Mouse (Mus musculus): ENCODE results near the gene Calcrl.

The Calcrl gene

DNA sequence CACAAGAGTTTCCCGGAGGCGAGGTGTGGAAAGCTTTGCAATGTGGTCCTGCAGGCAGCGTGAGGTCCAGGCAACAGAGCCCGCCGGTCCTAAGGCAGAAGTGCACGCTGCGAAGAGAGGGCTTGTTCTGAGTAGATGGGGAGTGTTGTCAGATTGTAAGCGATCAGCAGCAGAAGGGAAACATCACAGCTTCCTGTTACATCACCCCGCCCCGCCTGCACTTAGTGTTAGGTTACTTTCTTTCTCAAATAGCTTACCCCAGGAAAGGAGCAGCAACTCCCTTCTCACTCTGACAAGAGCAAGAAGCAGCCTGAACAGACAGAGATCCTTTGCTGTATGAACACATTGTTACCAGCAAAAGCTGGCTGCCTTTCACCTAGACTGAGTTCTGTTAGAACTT, at the start of gene Calcrl:
Gene Calcrl (minus strand): TSS at position 274 of the 400 bp plus-strand sequence.
- DNase-seq (ENCODE audit: low read depth, low spot score): peak; percentile 93

DNA sequence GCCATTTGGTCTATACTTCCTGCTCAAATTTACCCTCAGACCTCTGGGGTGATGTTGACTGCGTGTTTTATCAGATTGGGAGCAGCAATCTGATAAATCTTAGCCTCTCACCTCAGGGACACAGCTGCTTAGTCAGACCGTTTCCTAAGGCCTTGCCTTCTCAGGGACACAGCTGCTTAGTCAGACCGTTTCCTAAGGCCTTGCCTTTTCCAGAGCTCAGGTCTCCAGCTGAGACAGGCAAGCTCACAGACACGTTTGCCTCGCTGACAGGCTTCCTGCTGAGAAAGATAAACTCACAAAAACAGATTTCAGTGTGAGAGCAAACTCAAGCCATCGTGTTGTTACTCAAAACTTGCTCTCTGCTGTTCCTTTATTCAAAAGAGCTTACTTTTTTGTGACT, 49.4 kb upstream of the Calcrl start:
- DNase-seq (ENCODE audit: low read depth, low spot score): no peak

DNA sequence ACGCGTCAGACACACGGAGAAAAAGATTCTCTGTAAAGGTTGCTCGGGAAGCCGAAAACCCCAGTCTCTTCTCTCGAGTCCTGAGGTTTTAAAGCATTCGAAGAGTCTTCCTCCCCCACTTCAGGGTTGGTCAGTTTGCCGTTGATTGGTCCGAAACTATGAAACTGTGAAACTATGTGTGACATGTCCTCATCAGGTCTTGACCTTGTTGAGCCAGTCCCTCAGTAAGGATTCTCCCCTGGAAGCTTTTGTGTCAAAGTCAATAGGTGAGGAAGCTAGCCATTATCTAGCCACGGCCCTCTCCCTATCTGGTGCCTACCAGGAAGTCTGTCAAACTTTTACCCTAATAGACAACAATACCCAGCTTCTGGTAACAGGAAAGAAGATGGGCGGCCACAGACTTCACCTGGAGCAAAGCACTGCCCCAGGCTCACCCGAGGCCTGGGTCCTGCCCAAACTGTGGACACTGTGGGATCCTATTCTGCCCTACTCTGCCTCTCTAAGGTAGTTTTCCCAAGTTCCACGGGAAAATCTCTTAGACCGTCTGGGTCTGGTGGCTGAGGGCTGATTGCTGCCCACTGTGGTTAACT, 48.8 kb upstream of the Calcrl start:
- DNase-seq (ENCODE audit: low read depth, low spot score): no peak

DNA sequence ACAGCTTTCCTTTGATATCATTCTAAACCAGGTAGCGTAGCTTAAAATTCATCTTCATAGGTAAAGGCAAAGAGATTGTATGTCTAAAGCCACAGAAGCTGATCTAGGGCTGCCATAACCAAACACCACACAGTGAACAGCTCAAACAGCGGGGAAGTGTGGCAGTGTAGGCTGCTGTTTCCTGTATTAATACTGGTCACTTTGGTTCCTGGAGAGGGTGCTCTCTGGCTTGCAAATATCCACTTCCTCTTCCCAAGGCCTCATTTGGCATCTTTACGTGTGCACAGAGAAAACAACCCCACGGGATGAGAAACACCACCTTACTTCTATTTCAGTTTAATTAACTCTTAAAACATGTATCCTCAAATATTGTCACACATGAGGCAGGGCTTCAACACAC, 42.2 kb upstream of the Calcrl start:
- peak; percentile 8 for DNase-seq (ENCODE audit: low read depth, low spot score)

DNA sequence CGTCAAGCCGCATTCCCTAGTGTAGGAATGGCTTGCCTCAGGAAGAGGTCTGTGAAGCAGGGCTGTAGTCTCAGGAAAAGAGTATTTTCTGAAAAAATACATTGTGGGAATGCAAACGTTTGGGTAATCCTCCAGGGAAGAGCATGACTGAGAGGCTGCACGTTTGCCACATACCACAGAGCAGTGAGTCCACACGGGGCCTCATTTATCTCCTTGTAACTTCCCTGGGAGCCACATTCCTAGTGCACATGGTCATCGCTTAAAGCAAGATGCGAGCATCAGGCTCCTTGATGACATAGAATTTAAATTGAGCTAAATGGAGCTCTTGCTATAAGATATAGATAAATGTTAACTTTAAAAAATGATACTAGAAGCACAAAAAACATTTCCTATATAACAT, 39.7 kb upstream of the Calcrl start:
- no peak for DNase-seq (ENCODE audit: low read depth, low spot score)

DNA sequence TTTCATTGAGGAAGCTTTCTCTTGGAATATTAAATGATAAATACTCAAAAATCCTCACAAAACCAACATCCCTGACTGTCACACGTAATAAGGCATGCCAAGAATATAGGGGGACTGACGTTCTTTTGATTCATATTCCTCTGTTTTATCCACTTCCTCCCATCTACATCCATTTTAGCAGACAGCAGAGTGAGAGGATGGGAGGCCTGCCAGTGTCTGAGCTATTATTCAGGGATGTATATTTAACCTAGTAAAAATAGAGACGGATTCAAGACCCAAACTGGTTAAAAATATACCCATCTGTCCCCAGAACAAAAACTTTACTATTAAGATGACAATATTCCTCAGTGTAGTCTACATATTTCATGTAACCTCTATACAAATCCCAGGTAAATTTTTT, 37.2 kb upstream of the Calcrl start:
- DNase-seq (ENCODE audit: low read depth, low spot score): no peak

DNA sequence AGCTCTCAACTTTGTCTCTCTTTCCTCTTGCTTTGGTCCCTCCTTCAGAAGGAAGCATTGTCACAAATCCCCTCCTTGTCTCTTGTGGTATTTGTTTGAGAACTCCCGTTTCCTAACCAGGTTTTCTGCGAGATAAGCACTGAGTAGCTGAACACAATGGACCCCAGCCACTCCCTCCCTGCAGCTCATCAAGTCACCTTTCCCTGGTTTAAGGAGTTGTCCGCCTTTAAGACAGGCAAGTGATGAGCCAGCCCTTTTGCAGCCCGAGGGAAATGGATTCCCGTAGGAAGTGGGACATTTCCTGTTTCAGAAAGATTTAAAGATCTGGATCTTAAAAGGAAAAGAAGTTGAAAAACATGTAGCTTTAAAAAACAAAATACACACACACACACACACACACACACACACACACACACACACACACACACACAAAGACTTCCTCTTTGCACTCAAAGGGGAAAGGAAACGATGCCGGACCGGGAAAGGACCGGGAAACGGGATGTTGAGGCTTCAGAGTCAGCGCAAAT, 34.5 kb upstream of the Calcrl start:
- DNase-seq (ENCODE audit: low read depth, low spot score): no peak

DNA sequence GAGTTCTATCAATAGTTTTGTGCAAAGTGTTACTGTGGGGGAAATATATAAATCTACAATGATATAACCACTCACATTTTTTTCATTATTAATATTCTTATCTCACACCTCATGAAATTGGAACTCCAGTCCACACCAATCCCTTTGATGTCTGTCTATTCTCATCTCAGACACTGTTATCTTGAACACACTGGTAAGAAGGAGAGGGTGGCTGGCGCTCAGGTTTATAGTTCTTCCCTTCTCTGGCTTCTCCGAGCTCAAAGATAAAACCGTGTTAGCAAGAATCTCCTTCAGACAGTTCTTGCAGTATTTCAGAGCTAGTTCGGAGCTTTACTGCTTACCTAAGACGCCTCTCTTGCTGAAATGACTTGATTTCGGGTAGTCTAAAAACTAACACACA, 32.0 kb upstream of the Calcrl start:
- no peak for DNase-seq (ENCODE audit: low read depth, low spot score)

DNA sequence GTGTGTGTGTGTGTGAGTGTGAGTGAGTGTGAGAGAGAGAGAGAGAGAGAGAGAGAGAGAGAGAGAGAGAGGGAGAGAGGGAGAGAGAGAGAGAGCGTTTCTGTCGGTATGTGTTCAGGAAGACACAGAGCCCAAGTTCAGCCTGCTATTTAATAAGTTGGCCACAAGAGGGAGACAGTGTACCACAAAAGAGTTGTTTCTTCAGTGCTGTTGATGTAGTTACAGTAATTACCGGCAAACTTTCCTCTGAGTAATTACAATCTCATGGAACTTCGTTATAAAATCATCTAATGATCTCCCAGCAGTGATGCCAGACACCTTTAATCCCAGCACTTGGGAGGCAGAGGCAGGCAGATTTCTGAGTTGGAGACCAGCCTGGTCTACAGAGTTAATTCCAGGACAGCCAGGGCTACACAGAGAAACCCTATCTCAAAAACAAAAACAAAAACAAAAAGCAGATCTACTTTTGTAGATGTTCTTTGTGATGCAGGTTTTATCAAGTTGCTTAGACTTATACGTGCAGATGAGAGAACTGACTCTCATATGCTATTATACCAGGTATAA, 30.1 kb upstream of the Calcrl start:
- DNase-seq (ENCODE audit: low read depth, low spot score): peak; percentile 87

DNA sequence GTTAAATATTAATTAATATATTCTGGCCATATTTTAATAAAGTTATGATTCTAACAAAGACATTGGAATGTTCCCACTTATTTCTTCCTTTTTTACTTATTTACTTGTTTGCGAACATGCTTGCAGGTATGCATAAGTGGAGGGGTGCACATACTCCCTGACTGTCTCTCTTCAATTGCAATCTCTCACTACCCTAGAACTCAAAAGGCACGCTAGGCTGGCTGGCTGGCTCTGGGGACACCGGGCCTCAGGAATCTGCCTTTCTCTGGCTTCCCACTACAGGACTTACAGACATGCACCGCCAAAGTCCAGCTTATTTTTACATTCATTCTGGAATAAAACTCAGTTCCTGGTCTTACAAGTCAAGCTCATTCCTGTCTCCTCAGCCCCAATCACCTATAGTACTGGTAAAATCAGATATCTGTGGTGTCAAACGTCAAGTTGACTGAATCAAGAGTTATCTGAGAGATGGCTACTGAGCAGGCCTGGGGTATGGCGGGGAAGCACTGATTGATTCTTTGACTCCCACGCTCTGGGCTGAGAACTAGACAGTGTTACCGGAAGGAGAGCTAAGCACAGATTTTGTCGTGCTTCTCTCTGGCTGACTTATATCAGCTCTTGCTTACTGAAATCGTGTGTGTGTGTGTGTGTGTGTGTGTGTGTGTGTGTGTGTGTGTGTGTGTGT, 29.5 kb upstream of the Calcrl start:
- peak; percentile 43 for DNase-seq (ENCODE audit: low read depth, low spot score)

DNA sequence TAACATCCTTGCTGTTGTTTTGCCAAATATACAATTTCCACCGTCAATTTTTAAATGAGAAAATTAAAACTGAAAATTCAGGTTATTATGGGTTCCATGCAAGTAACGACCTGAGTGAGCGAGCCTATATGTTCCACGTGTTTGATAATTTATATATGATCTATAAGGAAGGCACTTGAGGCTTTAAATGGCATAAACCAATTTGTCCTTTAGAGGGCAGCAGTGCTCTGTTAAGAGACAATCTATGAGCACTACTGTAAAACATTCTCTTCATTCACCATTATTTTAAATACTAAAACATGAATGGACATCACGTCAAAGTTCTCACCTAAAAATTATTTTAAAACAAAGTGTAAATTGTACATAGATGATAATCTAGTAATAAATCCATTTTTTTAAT, 28.8 kb upstream of the Calcrl start:
- peak; percentile 54 for DNase-seq (ENCODE audit: low read depth, low spot score)

DNA sequence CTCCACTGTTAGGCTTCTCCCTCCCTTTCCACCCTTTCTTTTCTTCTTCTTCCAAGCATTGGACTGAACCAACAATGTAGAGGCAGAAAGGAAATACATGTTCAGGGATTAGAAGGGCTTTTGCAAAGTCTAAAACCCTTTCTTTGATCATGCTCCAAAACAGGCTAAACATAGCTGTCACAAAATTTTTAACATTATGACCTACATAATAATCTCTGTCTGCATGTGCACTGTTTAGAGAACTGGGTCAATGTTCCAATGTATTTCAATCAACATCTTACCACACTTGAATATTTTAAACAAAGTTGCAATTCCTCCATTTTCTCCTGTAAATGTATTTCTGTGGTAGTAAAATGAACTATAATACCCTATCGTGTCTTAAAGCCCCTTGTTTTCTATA, 20.3 kb upstream of the Calcrl start:
- no peak for DNase-seq (ENCODE audit: low read depth, low spot score)

DNA sequence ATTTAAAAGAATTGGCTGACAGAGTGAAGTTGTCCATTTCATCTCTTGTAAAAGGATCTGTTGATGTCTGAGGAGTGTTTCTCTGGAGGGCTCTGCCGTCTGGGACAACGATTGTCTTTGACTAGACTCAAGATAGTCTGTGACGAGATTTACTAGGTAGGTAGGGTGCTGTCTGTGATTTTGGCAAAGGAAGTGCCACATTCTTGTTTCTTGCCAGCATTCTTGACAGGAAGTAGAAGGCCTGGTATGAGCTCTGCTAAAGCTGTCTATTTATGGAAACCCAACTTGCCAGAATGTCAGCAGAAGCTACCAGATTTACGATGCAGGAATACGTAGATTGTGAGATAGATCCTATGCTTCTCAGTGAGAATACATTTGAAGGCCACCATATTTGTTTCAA, 16.7 kb upstream of the Calcrl start:
- no peak for DNase-seq (ENCODE audit: low read depth, low spot score)

DNA sequence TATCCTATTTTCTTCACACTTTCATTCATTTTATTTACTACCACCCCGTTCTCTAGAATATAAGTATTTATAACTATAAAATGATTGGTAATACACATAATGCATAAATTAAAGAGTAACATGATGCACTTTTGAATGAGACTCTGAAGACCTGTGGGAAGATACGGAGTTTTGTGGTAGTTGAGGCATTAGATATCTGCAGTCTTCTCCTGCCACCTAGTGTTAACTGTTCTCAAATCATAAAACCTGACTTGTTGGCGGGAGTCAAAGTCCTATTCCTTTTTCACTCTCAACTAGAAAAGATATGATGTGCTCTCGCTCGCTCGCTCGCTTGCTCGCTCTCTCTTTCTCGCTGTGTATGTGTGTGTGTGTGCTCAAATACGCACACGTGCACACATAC, 4.5 kb upstream of the Calcrl start:
- DNase-seq (ENCODE audit: low read depth, low spot score): peak; percentile 85

DNA sequence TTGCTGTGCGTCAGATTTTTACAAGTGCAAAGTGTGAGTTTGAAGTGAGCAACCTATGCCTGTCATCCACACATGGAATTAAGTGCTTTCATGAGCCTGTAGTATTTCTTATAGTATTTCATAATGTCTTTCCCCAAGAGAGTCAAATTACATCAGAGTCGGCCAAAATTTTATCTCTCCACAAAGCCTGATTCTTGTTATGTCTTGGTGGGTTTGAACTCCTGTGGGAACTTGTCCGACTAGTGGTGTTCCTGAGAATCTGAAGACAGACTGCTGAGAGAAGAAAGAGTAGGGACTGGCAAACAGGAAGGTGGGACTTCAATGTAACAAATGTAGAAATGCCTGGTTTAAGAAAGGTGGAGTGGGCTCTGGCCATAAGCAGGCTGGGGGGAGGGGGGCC, 3.6 kb upstream of the Calcrl start:
- DNase-seq (ENCODE audit: low read depth, low spot score): no peak

DNA sequence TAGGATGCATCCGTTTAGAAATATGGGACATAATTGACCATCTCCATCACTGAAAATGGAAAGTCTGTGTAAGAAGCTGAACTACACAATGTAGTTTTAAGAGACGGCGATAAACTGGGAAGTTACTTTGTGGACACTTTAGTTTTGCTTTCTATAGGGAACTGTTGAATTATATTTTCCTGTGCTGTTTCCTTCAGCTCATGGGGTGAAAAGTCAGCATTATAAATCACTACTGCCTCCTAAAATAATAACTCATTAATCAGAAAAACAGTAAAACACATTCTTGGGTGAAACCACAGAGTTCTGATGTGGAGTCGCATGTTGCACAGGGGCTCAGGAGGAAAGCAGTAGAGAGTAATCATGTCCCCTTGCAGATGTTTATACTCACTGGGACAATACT, 1.3 kb upstream of the Calcrl start:
- peak; percentile 71 for DNase-seq (ENCODE audit: low read depth, low spot score)

DNA sequence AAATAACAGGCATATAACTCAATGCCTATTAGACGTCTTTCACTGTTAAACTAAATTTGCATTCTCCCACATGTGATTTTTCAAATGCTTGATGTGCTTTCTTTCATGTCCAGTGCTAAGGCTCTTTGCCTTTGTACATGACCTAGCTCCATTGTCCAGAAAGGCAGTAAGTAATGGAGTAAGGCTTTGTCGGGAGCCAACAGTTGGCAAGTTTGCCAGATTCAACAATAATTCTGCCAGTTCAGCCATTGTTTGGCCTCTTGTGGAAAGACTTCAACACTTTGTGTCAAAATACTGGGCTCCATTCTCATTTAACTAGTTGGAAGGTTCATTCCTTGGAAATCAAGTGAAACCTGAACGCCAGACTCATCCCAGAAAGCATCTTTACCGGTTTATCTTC, 8.7 kb downstream of the Calcrl start:
- no peak for DNase-seq (ENCODE audit: low read depth, low spot score)

DNA sequence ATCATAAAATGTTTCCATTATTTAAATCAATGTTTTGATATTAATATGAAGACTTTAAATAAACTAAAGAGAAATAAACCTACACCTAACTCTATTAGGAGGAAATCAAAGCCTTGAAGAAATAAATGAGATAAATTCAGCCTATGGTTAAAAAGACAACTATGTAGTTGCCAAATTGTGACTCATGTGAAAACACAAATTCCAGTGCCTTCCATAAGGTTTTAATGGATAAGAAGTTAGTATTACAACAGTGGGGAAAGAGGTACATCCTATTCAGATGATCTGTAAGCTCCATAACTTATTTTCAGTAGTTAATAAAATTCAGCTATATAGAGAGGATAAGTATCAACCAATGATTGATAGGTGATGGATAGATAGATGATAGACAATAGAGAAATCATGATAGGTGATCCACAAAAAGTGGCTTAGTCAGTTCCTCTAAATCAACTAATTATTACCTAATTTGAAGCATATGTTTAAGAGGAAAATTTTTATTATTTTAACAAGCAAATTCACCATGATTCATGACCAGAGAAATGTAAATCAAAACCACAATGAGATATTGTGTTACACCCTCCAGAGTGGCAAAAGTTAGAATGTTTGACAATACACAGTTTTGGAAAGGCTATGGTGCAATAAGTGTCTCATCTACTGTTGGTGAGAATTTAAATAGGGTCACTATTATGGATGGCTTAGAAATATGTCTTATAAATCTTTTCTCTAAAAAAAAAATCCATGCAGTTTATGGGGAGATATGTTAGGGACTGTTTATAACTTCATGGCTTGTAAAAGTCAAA, 15.2 kb downstream of the Calcrl start:
- DNase-seq (ENCODE audit: low read depth, low spot score): no peak

DNA sequence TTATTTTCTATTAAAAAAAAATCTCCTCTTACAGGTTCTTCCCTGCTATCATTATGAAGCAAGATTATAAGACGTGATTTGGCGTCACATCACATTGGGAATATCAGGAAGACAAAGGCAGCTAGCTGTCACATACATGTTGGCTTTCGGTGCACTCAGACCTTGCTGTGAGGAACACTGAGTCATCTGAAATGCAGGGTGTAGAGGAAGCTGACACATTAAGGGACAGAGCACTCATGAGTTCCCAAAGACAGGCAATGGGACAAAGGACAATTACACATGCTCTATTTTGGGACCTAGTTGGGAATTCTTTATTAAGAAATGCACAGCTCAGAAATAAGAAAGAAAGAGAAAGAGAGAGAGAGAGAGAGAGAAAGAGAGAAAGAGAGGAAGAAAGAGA, 20.4 kb downstream of the Calcrl start:
- DNase-seq (ENCODE audit: low read depth, low spot score): no peak

DNA sequence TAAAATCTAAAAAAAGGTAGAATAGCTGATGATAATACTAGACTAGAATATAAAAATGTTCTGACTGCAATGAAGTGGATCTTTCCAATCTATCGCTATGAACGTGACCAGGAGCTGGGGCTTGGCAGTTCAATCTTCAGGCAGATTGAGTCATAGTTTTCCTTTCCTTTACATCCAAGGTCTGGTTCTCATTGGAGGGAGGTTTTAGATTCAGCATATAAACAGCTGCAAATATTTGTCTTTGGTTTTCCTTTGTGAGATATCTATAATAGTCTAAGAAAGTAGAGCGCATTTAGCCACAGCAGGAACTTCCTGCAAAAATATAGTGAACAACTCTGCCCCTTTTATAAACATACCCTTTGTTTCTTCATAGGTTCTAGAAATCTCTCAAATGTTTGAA, 22.5 kb downstream of the Calcrl start:
- DNase-seq (ENCODE audit: low read depth, low spot score): no peak

DNA sequence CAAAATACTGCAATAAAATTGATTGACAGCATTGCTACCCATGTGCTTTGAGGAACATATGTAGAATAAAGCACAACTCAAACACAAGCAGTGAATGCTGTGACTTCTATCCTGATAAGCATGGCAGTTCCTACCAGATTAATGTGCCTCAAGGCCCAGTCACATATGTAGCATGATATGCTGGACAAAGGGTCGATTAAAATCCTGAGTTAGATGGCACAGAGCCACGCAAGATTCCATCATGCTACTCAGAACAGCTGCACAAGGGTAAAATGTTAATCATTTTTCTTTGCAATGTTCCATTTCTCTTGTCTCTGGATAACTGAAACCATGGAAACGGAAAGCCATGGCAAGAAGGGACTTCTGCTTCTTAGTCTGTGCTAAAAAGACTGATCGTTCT, 28.7 kb downstream of the Calcrl start:
- no peak for DNase-seq (ENCODE audit: low read depth, low spot score)

DNA sequence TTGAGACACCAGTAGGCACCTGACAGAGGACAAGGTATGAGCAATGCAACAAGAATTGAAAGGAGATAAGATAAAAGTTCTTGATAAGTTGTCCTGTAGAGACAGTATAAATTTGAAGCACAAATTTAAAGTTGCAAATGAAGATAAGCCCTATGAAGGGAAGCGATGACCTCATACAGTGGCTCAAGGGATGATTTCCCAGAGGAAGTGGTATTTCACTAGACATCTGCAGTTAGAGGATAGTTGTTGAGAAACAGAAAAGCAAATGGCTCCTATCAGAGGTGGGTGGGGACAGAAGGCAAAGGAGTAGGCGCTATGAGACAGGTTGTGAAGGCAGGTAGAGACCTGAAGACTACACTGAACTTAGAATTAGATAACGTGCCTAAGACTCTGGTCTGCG, 32.0 kb downstream of the Calcrl start:
- DNase-seq (ENCODE audit: low read depth, low spot score): no peak
